28 mouse cellular contexts compared by ENCODE assay signal in genomic region chr9:118221186-118221585, GRCm38 (mm10).
"Had no signal": no experiment of that assay in that cellular context is flagged by ENCODE, and none has a peak within 500 bp of the region (broad histone marks: within the 10 kb centered on the region; RNA-seq: fewer than 3 reads in every experiment).

No protein-coding gene starts in this region.

- H3K36me3 ChIP-seq: limb, embryonic 10.5 days; limb, embryonic 12.5 days; limb, embryonic 13.5 days; limb, embryonic 15.5 days; liver, embryonic 12.5 days; liver, embryonic 13.5 days; liver, embryonic 15.5 days; lung, embryonic 15.5 days; midbrain, embryonic 10.5 days; midbrain, embryonic 12.5 days; midbrain, embryonic 13.5 days; midbrain, embryonic 15.5 days; neural tube, embryonic 12.5 days had no signal

- H3K27ac ChIP-seq: limb, embryonic 10.5 days; limb, embryonic 12.5 days; limb, embryonic 13.5 days; limb, embryonic 15.5 days; liver, embryonic 12.5 days; liver, embryonic 13.5 days; liver, embryonic 14.5 days; liver, embryonic 15.5 days; lung, embryonic 15.5 days; macrophage; midbrain, embryonic 10.5 days; midbrain, embryonic 12.5 days; midbrain, embryonic 13.5 days; midbrain, embryonic 15.5 days; neural tube, embryonic 12.5 days had no signal

- H3K4me3 ChIP-seq: limb, embryonic 10.5 days; limb, embryonic 12.5 days; limb, embryonic 13.5 days; limb, embryonic 15.5 days; liver, embryonic 12.5 days; liver, embryonic 13.5 days; liver, embryonic 15.5 days; lung, embryonic 15.5 days; megakaryocyte, embryonic 14.5 days; midbrain, embryonic 10.5 days; midbrain, embryonic 12.5 days; midbrain, embryonic 13.5 days; midbrain, embryonic 15.5 days; myocyte; neural tube, embryonic 12.5 days had no signal

- DNase-seq: left cerebral cortex, postnatal 4 days; liver; liver, embryonic 13.5 days; liver, postnatal 0 days; lung, adult 18-20 months; lung, adult 2 months; lung, embryonic 14.5 days; lung, postnatal 10 days; lung, postnatal 14 days; lung, postnatal 36 days; lung, postnatal 4 days; midbrain, embryonic 14.5 days had no signal

- H3K9me3 ChIP-seq: limb, embryonic 10.5 days; limb, embryonic 12.5 days; limb, embryonic 13.5 days; limb, embryonic 15.5 days; liver, embryonic 12.5 days; liver, embryonic 13.5 days; liver, embryonic 15.5 days; lung, embryonic 15.5 days; midbrain, embryonic 10.5 days; midbrain, embryonic 12.5 days; midbrain, embryonic 13.5 days; midbrain, embryonic 15.5 days; neural tube, embryonic 12.5 days had no signal

- H3K4me1 ChIP-seq: limb, embryonic 10.5 days; limb, embryonic 12.5 days; limb, embryonic 13.5 days; liver, embryonic 12.5 days; liver, embryonic 13.5 days; liver, embryonic 15.5 days; lung, embryonic 15.5 days; megakaryocyte, embryonic 14.5 days; midbrain, embryonic 10.5 days; midbrain, embryonic 12.5 days; midbrain, embryonic 13.5 days; midbrain, embryonic 15.5 days; neural tube, embryonic 12.5 days had no signal

- H3K27me3 ChIP-seq: limb, embryonic 12.5 days; limb, embryonic 13.5 days; limb, embryonic 15.5 days; liver, embryonic 12.5 days; liver, embryonic 13.5 days; liver, embryonic 15.5 days; lung, embryonic 15.5 days; midbrain, embryonic 12.5 days; midbrain, embryonic 13.5 days; midbrain, embryonic 15.5 days; neural tube, embryonic 12.5 days had no signal
